15 mouse cellular contexts compared by ENCODE assay signal in genomic region chr17:27435225-27435624, GRCm38 (mm10).
DNase-seq lines count a peak whose midpoint lies in the region; ATAC-seq and TF ChIP-seq lines count a peak whose summit lies in the region.
"Had no signal": no experiment of that assay in that cellular context is flagged by ENCODE, and none has a peak within 500 bp of the region (broad histone marks: within the 10 kb centered on the region; RNA-seq: fewer than 3 reads in every experiment).

No protein-coding gene starts in this region.

- H3K36me3 ChIP-seq in G1E (replicated peaks) = no peaks in the 10 kb centered on the region
- H3K36me3 ChIP-seq: heart, embryonic 10.5 days; liver, embryonic 15.5 days had no signal

- peaks cover 97% of the 10 kb centered on the region for H3K9me3 ChIP-seq in G1E (replicated peaks)
- H3K9me3 ChIP-seq: heart, embryonic 10.5 days; liver, embryonic 15.5 days had no signal

- ATAC-seq in G1E (ENCODE audit: extremely low read depth, insufficient number of reproducible peaks, low FRiP score, poor library complexity, severe bottlenecking) = no peak
- ATAC-seq: hindbrain, postnatal 0 days had no signal

- DNase-seq in kidney, adult 18-20 months = peak; percentile 3
- no peak for DNase-seq in kidney, adult 9 months
- no peak for DNase-seq in G1E (ENCODE audit: low spot score)
- DNase-seq in cerebellum, adult 11-12 months = peak; percentile 82
- DNase-seq in cerebellum, postnatal 25 days = peak; percentile 79 to 83
- no peak for DNase-seq in heart, postnatal 4 days
- no peak for DNase-seq in heart, adult 11 months
- DNase-seq: adrenal gland, postnatal 36 days; heart, postnatal 10 days; lung, postnatal 10 days had no signal

- H3K4me3 ChIP-seq in G1E (ENCODE audit: low read depth, low read length) = peak overlapping the region; percentile 31; the same call in 1 of the 2 replicates
- H3K4me3 ChIP-seq: erythroblast, embryonic 14.5 days; heart, embryonic 10.5 days; left cerebral cortex, adult 2 months; liver, embryonic 15.5 days had no signal

- no peak for TF ChIP-seq CTCF in G1E (IDR thresholded peaks at IDR 0.05; ENCODE audit: low read depth, low read length)

- H3K4me1 ChIP-seq in G1E (ENCODE audit: insufficient read depth, low read depth, low read length) = no peaks in the 10 kb centered on the region
- H3K4me1 ChIP-seq: liver, embryonic 15.5 days had no signal

- peaks cover 6% of the 10 kb centered on the region; the same call in 1 of the 2 replicates for H3K27me3 ChIP-seq in G1E (ENCODE audit: insufficient read depth, low read length)
- H3K27me3 ChIP-seq: liver, embryonic 15.5 days had no signal

Comparison
In these comparisons a context has a peak if more than half of its experiments do, and no peak if none do; other contexts are left out.
1. DNase-seq: peak in kidney, adult 18-20 months (single experiment), cerebellum, adult 11-12 months (single experiment) and cerebellum, postnatal 25 days (2 of 2); none in kidney, adult 9 months (single experiment), G1E (single experiment), heart, postnatal 4 days (single experiment) and heart, adult 11 months (single experiment).